Mouse (Mus musculus) olfactory bulb, adult 2 months (tissue): ENCODE data around the gene Gm10563.
"Not testable (repeated sequence)": the region's sequence is repeated elsewhere in the genome, so short reads cannot be mapped to it uniquely, and the experiment has no call there.

Source experiments
- CTCF ChIP-seq: fragments of 200-500 bp; IDR thresholded peaks from 2 replicates; pipeline ENCODE4 v1.5.1; 2012; ENCODE audit warnings: low read depth, mild to moderate bottlenecking, low read length, moderate library complexity; ENCODE audit not compliant: insufficient read depth
- POLR2A ChIP-seq: fragments of 200-500 bp; IDR thresholded peaks from 2 replicates; pipeline ENCODE4 v1.6.1; 2012; ENCODE audit warnings: mild to moderate bottlenecking, low read depth, low read length, moderate library complexity; ENCODE audit not compliant: insufficient read depth

GRCm38 (mm10) chr4:155570315-155570714 lies 74.9 kb downstream of the Gm10563 start:
- TF ChIP-seq CTCF, POLR2A: not testable (repeated sequence)
